Mouse (Mus musculus) myocyte (in vitro differentiated cells): Measurements from ENCODE around the gene Rnf185.

Experiments used
- E2F4 ChIP-seq: IDR thresholded peaks from one replicate; pipeline ENCODE4 v1.6.1; 2011; ENCODE audit warnings: mild to moderate bottlenecking, control low read depth, moderate library complexity; ENCODE audit not compliant: insufficient read depth
- MAX ChIP-seq: IDR thresholded peaks from one replicate; pipeline ENCODE4 v1.6.1; 2011; ENCODE audit warnings: low read depth, mild to moderate bottlenecking, control low read depth
- MYOD1 ChIP-seq, 3 experiments: IDR thresholded peaks; one replicate each; pipeline ENCODE4 v1.6.1; 2011; ENCODE audit warnings: control low read depth in 2 of 3, low read depth in 2 of 3, mild to moderate bottlenecking in 2 of 3, moderate library complexity in 1 of 3; ENCODE audit not compliant: insufficient read length in 2 of 3, control insufficient read depth in 1 of 3
- MYOG ChIP-seq, 3 experiments: IDR thresholded peaks; one replicate each; pipeline ENCODE4 v1.6.1; 2011; ENCODE audit warnings: control low read depth in 2 of 3, low read depth in 2 of 3, mild to moderate bottlenecking in 2 of 3; ENCODE audit not compliant: insufficient read length in 2 of 3, control insufficient read depth in 1 of 3, insufficient read depth in 1 of 3
- POLR2A ChIP-seq: IDR thresholded peaks from one replicate; pipeline ENCODE4 v1.6.1; 2011; ENCODE audit warnings: low read depth, mild to moderate bottlenecking, control low read depth, moderate library complexity; ENCODE audit not compliant: insufficient read length
- POLR2AphosphoS2 ChIP-seq: IDR thresholded peaks from one replicate; pipeline ENCODE4 v1.6.1; 2011; ENCODE audit warnings: low read depth, control low read depth; ENCODE audit not compliant: insufficient read length
- SRF ChIP-seq: IDR thresholded peaks from one replicate; pipeline ENCODE4 v1.6.1; 2011; ENCODE audit warnings: low read depth; ENCODE audit not compliant: control insufficient read depth, insufficient read length
- TCF12 ChIP-seq: IDR thresholded peaks from one replicate; pipeline ENCODE4 v1.6.1; 2011; ENCODE audit warnings: mild to moderate bottlenecking, control low read depth; ENCODE audit not compliant: poor library complexity, insufficient read depth, severe bottlenecking
- USF1 ChIP-seq: IDR thresholded peaks from one replicate; pipeline ENCODE4 v1.6.1; 2011; ENCODE audit warnings: low read depth, mild to moderate bottlenecking, control low read depth, moderate library complexity

DNA sequence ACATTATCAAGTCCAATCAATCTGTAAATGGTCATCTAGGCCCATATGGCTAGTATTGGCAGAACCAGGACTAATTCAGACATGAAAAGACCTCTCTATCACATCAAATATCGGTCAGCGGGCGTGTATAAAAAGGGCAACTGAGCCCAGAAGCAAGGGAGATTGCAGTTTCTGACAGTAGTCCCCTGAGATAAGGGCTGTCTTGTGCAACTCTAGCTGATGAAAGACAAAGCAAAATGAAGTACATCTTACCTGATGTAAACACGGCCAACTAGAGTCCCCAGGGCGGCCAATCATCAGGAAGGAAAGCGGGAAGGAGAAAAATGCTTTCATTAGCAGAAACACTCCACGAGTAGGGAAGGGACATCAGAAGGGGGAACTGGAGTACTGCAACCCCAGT lies 23.5 kb downstream of the Rnf185 start:
- TF ChIP-seq POLR2A (no peak), E2F4 (no peak), MYOD1 (IDR thresholded peaks at IDR 0.05; ENCODE audit: control insufficient read depth in 1 of 3, insufficient read length in 2 of 3, low read depth in 2 of 3) (no peak), MAX (no peak), MYOG (IDR thresholded peaks at IDR 0.05; ENCODE audit: control insufficient read depth in 1 of 3, insufficient read depth in 1 of 3, insufficient read length in 2 of 3, low read depth in 2 of 3) (no peak), POLR2AphosphoS2 (no peak), USF1 (no peak), TCF12 (no peak), SRF (no peak)
